Mouse (Mus musculus): ENCODE measurements at regions not wholly inside any gene's neighbourhood (a gene's known extent, or its start where the extent isn't known, plus 50 kb on each side); places are given as distances from the start of the nearest gene placed in this dataset.

DNA sequence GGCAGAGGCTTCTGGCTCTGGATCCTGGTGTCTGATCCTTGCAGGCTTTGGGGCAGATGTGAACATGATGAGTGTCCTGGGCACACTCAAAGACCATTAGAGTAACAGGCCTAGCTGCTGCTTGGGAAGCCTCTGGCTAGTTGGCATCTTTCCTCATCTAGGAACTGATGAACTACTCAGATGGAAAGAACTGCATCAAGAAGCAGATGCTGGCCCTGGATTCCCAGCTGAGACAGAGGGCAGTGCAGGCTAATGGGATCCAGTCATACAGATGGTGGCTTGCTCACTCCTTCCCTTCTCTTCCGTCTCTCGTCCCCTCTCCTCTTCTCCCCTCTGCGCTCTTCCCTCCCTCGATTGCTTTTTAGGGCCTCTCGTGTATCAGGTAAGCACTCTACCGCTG, 219.8 kb upstream of the Gm4791 start:
- H3K27ac ChIP-seq (ENCODE audit: control insufficient read depth, low read depth, low read length), result no peak overlapping the region
- no peaks in the 10 kb centered on the region for H3K79me2 ChIP-seq (ENCODE audit: control insufficient read depth, insufficient read depth, low read length, poor library complexity)
- no peak overlapping the region for H3K4me3 ChIP-seq (ENCODE audit: control insufficient read depth in 1 of 2, insufficient read depth in 1 of 2, low read depth in 2 of 2, low read length in 2 of 2)
- no peaks in the 10 kb centered on the region for H3K9me3 ChIP-seq (replicated peaks; ENCODE audit: insufficient read depth, low read length)
- H3K36me3 ChIP-seq (ENCODE audit: control insufficient read depth in 1 of 2, insufficient read depth in 2 of 2, low read length in 2 of 2), result no peaks in the 10 kb centered on the region
- no peaks in the 10 kb centered on the region for H3K4me1 ChIP-seq (ENCODE audit: control insufficient read depth in 1 of 2, insufficient read depth in 2 of 2, low read length in 2 of 2)
- no peak overlapping the region for H3K9ac ChIP-seq (ENCODE audit: control insufficient read depth, low read depth, low read length, poor library complexity, severe bottlenecking)
- DNase-seq (ENCODE audit: low read depth, low spot score), result no peak
- no peaks in the 10 kb centered on the region for H3K27me3 ChIP-seq (ENCODE audit: control insufficient read depth in 1 of 2, insufficient read depth in 2 of 2, low read length in 2 of 2)
- TF ChIP-seq JUND (IDR thresholded peaks at IDR 0.05; ENCODE audit: low read depth, low read length), result no peak
- TF ChIP-seq ELF1 (IDR thresholded peaks at IDR 0.05; ENCODE audit: low read depth, low read length), result no peak
- TF ChIP-seq POLR2AphosphoS2 (IDR thresholded peaks at IDR 0.05; ENCODE audit: low read length), result no peak
- no peak for TF ChIP-seq ZKSCAN1 (IDR thresholded peaks at IDR 0.05; ENCODE audit: low read depth, low read length)

GRCm38 (mm10) chr9:46774821-46775220, 223.7 kb upstream of the Gm4791 start:
- no peak overlapping the region for H3K27ac ChIP-seq (ENCODE audit: control insufficient read depth, low read depth, low read length)
- H3K27me3 ChIP-seq (ENCODE audit: control insufficient read depth in 1 of 2, insufficient read depth in 2 of 2, low read length in 2 of 2), result no peaks in the 10 kb centered on the region
- H3K4me3 ChIP-seq (ENCODE audit: control insufficient read depth in 1 of 2, insufficient read depth in 1 of 2, low read depth in 2 of 2, low read length in 2 of 2), result no peak overlapping the region
- no peak overlapping the region for H3K9ac ChIP-seq (ENCODE audit: control insufficient read depth, low read depth, low read length, poor library complexity, severe bottlenecking)
- H3K36me3 ChIP-seq (ENCODE audit: control insufficient read depth in 1 of 2, insufficient read depth in 2 of 2, low read length in 2 of 2), result no peaks in the 10 kb centered on the region
- H3K9me3 ChIP-seq (replicated peaks; ENCODE audit: insufficient read depth, low read length), result no peaks in the 10 kb centered on the region
- TF ChIP-seq RAD21 (IDR thresholded peaks at IDR 0.05; ENCODE audit: low read depth, low read length) (no peak), BHLHE40 (IDR thresholded peaks at IDR 0.05; ENCODE audit: borderline replicate concordance, low read depth, low read length) (no peak), MAX (IDR thresholded peaks at IDR 0.05; ENCODE audit: low read length) (no peak), ZC3H11A (IDR thresholded peaks at IDR 0.05; ENCODE audit: low read depth, low read length) (no peak), MAZ (IDR thresholded peaks at IDR 0.05; ENCODE audit: low read depth, low read length) (no peak), RCOR1 (IDR thresholded peaks at IDR 0.05; ENCODE audit: low read depth, low read length) (no peak), ETS1 (IDR thresholded peaks at IDR 0.05; ENCODE audit: low read depth, low read length) (no peak), MEF2A (IDR thresholded peaks at IDR 0.05; ENCODE audit: extremely low read depth, insufficient replicate concordance, low read depth, low read length, poor library complexity, severe bottlenecking) (no peak), ZMIZ1 (IDR thresholded peaks at IDR 0.05; ENCODE audit: low read depth, low read length) (no peak), CHD1 (IDR thresholded peaks at IDR 0.05; ENCODE audit: low read depth, low read length) (no peak), HCFC1 (IDR thresholded peaks at IDR 0.05; ENCODE audit: low read depth, low read length) (no peak), USF1 (IDR thresholded peaks at IDR 0.05; ENCODE audit: low read depth, low read length) (no peak), POLR2AphosphoS5 (IDR thresholded peaks at IDR 0.05; ENCODE audit: borderline replicate concordance, low read depth, low read length) (no peak), TCF12 (IDR thresholded peaks at IDR 0.05; ENCODE audit: low read depth, low read length) (no peak), SIN3A (IDR thresholded peaks at IDR 0.05; ENCODE audit: low read length) (no peak)
- DNase-seq (ENCODE audit: low read depth, low spot score), result no peak
- no peaks in the 10 kb centered on the region for H3K79me2 ChIP-seq (ENCODE audit: control insufficient read depth, insufficient read depth, low read length, poor library complexity)
- no peaks in the 10 kb centered on the region for H3K4me1 ChIP-seq (ENCODE audit: control insufficient read depth in 1 of 2, insufficient read depth in 2 of 2, low read length in 2 of 2)

Data from MEL (cell line).